Mouse (Mus musculus) brain, embryonic 18.5 days (tissue): ENCODE results near the gene Stim1.

ENCODE experiments used
- DNase-seq: peaks from one replicate; pipeline ENCODE4 v3.0.0-alpha.2; 2012; ENCODE audit warnings: low read depth, low spot score

The Stim1 gene

DNA sequence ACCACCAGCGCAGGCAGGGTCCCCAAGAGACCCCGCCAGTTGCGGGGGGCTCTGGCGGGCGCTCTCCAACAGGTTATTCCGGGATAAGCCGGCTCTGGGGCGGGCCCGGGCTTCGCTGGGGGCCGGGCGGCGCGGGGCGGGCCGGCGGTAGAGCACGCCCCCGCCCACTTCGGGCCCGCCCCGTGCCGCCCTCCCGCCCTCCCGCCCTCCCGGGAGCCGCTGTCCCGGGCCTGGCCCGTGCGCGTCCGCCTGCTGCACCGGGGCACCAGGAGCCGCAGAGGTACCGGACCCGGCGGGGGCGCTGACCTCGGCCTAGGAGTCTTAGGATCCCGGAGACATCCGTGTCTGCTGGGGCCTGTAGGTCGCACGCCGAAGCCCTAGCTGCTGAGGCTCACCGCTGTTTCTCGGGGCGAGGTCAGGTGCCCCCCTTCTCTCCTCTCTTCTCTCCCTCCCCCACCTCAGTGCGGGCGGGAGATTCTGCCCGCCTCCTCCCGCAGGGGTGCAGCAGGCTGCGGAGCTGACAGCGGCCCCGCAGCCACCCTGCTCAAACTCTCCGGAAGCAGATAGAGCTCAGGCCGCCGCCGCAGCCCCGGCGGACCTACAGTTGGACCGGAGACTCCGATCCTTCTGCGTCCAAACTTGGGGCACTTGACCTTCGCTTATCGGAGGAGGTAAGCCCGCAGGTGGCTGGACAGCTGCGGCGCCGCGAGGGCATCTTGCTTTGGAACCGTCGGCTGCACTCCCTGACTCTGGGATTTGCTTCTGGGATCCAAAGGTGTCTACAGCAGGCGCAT, at the start of gene Stim1:
Stim1 (plus strand) TSS at position 206 of the 794 bp plus-strand sequence.
- no peak for DNase-seq

DNA sequence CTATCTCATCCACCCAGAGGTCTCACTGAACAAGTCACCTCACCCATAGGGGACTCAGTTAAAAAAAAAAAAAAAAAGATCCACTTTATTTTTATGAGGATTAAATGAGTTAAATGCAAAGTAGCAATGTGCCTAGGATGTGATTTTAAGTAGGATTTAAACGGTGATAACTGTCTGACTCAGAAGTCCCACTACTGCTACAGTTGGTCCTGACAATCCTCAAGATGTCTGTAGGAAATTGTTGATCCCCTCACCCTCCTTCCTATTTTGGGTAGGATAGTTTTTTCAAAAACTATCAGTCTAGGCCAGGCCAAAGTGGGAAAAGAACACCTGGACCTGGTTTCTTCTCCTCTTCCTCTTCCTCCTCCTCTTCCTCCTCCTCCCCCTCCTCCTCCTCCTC, 45.7 kb upstream of the Stim1 start:
- no peak for DNase-seq

DNA sequence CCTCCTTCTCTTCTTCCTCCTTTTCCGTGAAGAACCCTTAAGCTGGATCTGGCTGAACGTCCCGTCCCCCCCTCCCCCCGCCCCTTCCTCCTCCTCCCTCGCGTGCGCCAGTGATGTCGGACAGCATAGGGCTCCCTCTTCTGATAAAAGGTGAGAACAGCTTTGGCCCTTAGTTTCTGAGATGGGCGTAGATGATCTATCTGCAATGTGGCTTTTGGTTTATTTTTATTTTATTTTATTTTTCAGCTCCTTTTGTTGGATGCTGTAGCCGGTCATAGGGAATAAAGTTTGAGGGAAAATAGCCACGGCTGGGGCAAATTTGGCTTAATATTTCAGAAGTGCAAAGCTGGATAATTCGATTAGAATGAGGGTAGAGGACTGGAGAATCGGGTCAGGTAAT, 45.3 kb upstream of the Stim1 start:
- DNase-seq: no peak

DNA sequence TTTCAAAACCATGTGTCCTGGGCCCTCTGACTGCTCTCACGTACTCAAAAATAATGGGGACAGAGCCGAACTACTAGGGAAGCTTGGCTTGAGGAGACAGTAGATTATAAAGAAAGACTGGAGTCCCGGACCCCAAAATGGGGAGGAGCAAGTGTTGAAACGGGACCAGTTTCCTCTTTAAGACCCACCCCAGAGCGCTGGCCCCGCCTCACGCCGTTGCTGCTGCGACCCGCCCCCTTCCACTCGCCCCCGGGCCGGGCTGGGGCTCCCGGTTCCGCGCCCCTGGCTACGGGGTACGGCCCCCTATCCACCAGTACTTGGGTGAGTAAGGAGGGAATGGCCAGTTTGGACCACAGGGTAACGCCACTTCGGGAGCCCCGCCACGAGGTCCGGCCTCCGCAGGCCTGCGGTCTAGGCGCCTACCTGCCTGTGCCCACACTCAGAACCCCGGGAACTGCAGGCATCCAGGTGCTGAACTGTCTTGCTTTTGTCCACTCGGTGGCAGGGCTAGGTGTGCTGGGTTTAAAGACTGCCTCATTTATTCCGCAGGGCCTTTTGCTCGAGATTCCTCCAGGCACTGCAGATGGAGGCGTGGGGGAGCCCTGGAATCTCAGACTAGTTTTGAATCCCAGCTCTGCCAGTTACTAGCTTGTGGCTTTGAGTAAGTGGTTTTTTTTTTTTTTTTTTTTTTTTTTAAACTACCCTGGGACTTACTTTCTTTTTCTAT, 44.6 kb upstream of the Stim1 start:
- DNase-seq: no peak

DNA sequence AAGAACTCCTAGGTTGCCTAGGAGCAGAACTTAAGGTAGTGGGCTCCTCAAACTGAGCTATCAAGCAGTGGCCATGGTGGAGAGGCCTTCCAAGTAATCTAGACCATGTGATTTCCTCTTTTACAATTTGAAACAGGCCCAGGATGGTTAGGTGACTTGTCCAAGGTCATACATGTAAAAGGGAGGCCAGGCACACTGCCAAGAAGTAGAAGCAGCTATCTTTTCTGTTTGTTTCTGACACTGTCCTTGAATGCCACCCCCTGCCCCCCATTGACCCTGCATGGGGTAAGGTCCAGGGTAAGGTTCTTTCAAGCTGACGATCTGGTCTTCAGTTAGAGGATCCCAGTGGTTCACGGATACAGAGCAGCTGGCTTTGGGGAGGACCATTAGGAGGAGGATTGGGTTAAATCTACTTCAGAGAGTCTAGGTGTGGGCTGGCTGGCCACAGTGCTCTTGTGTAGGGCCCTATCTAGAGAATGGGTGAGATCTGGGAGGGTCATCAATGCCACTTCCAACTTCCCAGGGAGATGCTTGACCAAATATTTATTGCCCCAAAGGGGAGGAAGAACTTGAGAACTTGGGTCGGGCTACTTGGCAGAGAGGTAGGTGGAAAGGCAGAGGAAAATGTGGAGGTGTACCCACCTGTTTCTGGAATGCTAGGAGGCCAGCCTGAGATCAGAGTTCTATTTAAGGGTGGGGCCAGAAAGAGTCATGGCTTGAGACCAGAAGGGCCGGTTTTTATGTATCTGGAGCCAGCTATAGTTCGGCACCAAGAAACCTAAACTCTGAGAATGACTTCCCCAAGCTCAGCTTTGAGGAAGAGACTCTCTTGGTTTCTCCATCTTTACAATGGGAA, 43.5 kb upstream of the Stim1 start:
- DNase-seq: no peak

DNA sequence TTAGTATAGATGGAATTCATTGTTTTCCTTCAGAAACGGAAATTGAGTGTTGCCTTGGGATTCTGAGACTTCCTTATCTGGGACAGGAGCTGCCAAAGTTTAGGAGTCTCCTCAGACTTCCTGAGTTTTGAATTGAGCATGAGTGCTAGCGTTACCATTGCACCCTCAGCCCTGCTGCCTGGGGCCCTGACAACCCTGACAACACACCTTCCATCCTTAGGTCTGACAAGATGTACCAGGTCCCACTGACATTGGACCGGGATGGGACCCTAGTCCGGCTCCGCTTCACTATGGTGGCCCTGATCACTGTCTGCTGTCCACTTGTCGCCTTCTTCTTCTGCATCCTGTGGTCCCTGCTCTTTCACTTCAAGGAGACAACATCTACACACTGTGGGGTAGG, 41.6 kb upstream of the Stim1 start:
- DNase-seq: no peak

DNA sequence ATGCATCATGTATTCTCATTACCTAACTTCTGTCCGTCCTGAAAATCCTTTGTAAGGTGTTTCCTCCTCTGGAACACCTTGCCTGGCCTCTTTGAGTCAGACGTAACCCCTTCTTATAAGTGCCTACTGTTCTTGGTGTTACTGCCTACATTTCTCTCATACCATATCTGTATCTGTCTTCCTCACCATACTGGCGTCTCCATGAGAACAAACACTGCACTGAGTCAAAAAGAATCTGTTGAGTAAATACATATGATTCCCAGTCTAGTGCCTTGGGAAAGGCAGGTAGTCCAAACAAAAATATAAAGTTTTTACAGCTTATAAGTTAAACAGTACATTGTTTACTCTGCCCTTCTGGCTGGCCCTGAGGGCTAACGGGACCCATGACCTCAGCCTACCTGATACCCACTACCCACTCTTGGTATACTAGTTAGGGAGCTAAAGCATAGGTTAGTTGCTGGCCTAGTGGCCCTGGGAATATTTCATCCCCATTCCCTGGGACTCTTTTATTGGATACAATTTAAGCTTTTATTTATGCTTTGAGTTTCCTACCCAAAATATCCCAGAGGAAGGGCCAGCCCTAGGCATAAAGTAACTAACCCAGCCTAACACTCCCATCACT, 39.4 kb upstream of the Stim1 start:
- DNase-seq: no peak

DNA sequence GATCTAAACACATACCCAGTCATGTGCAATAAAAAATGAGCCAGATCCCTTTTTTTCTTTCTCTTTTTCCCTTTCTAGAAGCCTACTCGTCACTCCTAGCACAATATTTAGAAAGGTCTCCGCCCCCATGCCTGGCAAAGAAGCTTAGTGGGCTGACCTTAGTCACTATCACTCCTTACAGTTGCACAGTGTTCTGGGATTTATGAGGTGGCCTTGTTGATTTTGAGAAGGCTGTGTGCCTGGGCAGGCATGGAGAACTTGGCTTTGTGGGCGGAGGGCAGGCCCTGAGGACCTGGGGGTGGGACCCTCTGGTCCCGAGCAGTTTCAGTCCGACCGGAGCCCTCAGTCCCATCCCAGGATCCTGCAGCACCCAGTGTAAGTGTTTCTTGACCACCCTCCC, 37.8 kb upstream of the Stim1 start:
- DNase-seq: no peak

DNA sequence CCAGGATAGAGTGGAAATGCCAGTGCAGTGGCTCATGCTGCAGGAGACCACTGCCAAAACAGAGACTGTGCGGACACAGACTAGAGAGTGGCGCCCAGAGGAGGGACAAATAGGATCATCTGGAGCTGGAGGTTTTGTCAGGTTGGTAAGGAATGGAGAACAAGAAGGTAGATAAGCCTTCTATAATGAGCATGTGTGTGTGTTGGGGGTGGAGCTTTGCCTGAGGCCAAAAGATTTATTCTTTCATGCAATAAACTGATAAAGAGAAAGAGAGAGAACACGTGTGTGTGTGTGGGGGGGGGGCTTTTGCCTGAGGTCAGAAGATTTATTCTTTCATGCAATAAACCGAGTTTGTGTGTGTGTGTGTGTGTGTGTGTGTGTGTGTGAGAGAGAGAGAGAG, 34.5 kb upstream of the Stim1 start:
- no peak for DNase-seq

DNA sequence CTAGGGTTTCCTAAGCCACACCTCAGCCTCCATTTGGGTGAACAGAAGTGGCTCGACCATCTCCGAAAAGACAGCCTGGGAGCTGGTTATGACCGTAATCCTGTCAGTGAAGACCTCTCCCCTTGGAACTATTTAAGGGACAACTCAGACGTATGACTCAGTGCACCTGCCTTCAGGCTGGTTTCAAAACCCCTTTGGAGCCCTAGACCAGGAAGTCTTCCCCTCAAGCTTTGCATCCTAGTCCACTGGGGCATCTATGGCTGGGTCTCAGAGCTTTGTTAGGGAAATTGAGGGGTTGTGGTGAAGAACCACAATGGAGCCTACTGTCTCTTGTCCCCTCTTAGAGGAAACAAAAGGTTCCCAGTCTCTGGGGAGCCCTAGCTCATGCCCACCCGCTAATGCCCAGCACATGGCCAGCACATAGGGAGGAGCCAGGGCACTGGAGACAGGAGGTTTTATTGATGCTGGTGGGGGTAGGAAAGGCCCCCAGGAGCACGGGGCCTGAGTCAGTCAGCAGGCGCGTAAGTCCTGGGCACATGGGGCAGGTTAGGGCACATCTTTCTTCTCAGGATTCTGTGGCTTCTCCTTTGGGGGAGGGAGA, 28.8 kb upstream of the Stim1 start:
- no peak for DNase-seq

DNA sequence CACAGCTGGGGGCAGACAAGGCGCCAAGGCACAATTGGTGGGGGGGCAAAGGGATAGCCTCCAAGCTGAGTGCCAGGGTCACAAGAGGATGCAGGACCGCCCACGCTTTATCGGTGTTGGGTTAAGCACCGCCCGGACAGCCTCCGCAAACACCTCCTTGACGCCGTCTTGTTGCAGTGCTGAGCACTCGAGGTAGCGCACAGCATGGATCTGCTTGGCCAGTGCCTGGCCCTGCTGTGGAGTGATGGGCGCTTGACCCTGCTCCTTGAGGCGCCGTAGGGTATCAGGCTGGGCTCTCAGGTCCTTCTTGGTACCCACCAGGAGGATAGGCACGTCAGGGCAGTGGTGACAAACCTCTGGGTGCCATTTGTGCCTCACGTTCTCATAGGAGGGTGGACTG, 28.0 kb upstream of the Stim1 start:
- no peak for DNase-seq

DNA sequence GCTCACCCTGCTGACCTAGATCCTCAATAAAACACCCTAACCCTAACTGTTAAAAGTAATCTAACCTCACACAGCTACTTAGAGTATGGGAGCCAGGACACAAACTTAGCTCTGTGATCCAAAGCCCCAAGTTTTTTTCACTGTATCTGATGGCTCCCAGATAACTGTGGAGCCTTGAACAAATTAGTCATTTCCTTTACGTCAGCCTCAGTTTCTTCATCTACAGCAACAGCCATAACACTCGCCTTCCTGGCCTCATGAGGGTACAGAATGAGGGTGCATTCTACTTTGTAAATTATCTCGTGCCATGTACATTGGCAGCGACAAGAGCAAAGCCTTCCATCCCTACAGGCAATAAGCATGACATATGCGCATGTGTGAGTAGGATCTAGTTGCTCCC, 25.2 kb upstream of the Stim1 start:
- DNase-seq: no peak

DNA sequence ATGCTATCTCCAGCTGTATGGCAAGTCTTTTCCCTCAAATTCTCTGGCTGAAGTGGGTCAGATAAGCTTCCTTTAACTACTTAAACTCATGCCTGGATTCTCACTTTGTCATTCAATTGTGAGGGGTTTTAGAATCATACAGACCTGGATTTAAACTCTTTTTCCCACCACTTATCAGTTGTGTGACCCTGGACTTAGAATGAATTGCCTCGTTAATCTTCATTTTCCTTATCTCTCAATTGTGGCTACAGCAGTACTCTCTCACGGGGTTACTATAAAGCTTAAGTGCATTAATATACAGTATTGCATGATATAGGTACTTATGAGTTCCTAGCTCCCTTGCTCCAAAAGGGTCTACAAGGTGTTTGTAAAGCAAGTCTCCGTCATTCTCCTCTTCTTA, 24.7 kb upstream of the Stim1 start:
- no peak for DNase-seq

DNA sequence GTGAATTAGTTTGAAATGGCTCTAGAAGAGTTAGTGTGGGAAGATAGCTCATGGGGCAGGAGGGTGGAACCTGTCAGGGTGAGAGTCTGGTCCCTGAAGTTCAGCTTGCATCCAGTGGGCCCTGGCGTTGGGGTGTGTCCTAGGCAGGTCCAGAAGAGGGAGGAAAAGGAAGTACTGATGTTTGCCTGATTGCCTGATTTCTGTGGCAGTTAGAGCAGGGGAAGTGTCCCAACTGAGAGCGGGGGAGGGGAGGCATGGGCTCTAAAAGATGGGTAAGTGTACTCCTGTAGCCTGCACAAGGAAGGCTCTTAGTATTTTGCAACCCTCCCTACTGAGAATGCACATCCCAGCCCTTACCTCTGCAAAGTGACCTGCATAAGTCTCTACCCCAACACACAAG, 23.7 kb upstream of the Stim1 start:
- DNase-seq: no peak

DNA sequence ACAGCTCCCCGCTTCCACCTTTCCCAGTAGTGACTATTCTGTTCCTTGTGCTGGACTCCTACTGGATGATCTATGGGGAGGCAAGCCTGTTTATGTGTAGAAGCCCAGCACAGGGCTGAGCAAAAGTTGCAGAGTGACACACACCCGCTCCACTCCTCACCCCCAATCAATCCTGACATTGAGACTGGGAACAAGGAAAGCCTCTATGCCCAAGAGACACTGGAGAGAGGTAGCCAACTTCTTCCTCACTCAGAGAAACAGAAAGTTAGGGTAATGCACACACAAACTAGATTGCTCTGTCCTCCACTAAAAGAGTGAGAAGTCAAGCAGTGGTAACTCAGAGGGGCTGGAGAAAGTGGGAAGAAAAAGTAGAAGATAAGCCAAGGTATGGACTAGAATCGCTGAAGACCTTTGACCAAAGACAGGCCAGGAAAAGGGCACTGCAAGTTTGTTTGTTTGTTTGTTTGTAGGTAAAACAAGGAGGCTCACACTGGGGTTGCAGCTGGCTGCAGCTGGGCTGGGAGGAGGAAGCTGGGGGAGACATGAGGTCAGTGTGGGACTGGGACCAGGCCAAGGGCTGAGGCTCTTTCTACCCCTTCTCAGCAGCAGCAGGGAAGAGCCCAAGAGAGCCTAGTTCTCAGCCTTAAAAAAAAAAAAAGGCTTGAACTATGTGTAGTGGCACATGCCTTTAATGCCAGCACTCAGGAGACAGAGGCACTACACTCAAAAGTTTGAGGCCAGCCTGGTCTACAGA, 22.6 kb upstream of the Stim1 start:
- DNase-seq: no peak

DNA sequence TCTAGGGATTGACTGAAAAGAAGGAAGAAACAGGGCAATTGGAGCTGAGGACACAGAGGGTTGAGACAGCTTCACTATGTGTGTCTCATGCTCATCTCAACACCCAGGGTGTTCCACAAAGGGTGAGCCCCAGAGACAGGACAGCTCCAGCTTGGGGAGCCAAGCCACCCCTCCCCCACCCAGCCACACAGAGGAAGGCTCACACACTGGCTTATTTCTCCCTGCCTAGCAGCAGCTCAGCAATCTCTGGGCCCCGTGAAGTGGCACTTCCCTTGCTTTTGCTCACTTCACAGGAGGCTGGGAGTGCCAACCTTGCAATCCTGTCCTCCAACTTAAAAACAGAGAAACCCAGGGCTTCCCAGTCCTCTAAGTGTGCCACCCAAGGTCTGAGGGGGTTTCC, 21.8 kb upstream of the Stim1 start:
- no peak for DNase-seq

DNA sequence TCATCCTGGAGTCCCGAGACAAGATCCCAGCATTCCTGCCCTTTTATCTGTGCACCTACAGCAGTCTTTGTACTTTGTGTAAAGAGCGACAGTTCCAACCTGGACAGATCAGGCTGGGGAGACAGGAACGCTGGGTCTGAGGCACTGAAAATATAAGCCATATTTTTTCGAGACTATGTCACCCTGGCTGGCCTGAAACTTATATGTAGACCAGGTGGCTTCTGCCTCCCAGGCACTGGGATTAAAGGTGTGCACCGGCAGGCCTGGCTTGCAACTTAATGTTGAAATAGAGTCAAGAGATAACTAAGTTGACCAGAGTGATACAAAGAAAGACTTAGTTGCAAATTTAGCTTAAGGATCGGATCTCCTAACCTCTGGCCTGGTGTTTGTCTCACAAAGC, 21.3 kb upstream of the Stim1 start:
- no peak for DNase-seq

DNA sequence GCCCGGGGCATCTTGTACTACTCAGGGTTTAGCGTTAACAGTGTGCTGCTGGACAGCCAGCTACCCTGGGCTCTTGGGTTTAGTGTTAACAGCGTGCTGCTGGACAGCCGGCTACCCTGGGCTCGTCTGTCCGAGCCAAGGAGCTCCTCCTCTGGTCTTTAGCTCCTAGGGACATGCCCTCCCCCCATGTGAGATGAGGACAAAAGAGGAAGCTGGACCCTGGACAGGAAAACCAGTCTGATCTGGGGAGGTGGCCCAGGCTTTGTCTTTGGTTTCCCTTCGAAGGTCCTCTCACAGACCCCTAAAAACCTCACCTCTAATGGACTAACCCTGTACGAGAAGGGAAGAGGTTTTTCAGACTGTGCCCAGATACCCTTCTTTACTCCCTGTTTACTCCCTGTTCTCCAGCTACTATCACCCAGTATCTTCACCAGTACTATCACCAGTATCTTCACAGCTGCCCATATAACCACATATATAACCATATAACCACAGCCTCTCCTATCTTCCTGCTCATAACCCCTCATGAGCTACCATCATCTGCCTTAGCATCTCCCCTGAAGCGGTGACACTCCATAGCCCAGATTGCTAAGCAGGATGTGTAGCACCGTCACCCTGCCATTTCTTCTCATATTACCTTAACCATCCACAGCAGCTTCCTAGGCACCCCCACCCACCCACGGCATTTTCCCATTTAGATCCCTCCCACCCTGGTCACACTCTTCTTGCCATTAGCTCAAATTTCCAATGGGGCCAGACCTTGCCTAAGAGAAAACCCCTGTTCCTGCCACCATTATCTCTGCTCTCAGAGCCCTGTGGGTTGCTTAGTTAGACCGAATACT, 20.4 kb upstream of the Stim1 start:
- no peak for DNase-seq

DNA sequence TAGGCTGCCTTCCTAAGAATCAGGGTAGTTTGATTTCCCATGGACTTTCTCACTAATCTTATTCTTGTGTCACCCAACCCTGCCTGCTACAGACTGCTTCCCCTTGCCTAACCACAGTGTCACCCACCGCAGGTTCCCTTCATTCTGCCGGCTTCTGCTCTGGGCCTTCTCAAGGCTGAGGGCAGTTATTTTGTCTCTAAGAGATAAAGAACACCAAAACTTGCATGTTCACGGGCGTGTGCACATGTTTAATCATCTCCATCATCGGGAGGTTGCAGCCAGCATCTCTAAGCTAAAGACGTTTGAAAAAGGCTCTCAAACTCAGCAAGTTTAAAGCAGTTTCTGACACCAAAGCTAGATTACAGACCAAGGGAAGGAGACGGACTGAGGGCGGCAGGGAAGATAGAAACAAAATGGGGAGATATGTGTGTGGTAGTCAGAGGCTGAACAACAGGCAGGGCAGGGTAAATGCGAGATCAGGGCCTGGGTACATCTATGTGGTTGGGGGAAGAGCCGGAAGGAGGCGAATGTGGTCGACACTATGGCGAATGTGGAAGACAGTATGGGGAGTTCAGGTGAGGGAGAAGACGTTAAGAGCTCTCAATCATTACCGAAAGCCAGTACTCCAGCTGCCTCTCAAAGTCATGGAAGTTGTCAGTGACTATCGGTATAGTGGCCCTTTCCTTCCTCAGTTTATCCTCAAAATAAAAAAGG, 18.8 kb upstream of the Stim1 start:
- no peak for DNase-seq
